Mouse (Mus musculus): ENCODE results near the gene 4933405L10Rik. TPM values are rescaled to one million over a fixed set of nuclear protein-coding genes. Genes with fewer than 3 reads are reported as not detected.

4933405L10Rik gene
- total and polyA plus RNA-seq, 3 experiments = 0.25 TPM; not detected in 2

- H3K9ac ChIP-seq (ENCODE audit: insufficient read depth, low read depth) = no peak overlapping the region
- no peaks in the 10 kb centered on the region for H3K27me3 ChIP-seq (replicated peaks)
- TF ChIP-seq RAD21 (IDR thresholded peaks at IDR 0.05; ENCODE audit: low read depth, low read length) (no peak), ZKSCAN1 (IDR thresholded peaks at IDR 0.05; ENCODE audit: borderline replicate concordance, low read depth, low read length) (no peak), MAX (IDR thresholded peaks at IDR 0.05; ENCODE audit: low read length) (no peak), TCF12 (IDR thresholded peaks at IDR 0.05; ENCODE audit: low read depth, low read length) (no peak), EP300 (IDR thresholded peaks at IDR 0.05; ENCODE audit: low read length) (no peak), MXI1 (IDR thresholded peaks at IDR 0.05; ENCODE audit: low read depth, low read length) (no peak), ZNF384 (IDR thresholded peaks at IDR 0.05; ENCODE audit: low read depth, low read length) (no peak), USF2 (conservative IDR thresholded peaks at IDR 0.05; ENCODE audit: low read depth, low read length) (no peak), CHD2 (IDR thresholded peaks at IDR 0.05; ENCODE audit: low read length) (no peak), KAT2A (IDR thresholded peaks at IDR 0.05; ENCODE audit: insufficient replicate concordance, low read length) (no peak), JUN (IDR thresholded peaks at IDR 0.05; ENCODE audit: insufficient read depth, low read depth, low read length) (no peak), TBP (conservative IDR thresholded peaks at IDR 0.05; ENCODE audit: low read depth, low read length) (no peak), UBTF (IDR thresholded peaks at IDR 0.05; ENCODE audit: low read depth, low read length) (no peak), POLR2AphosphoS2 (IDR thresholded peaks at IDR 0.05; ENCODE audit: low read depth, low read length) (no peak), ZMIZ1 (IDR thresholded peaks at IDR 0.05; ENCODE audit: low read depth, low read length) (no peak), USF1 (IDR thresholded peaks at IDR 0.05; ENCODE audit: low read depth, low read length) (no peak), ETS1 (conservative IDR thresholded peaks at IDR 0.05; ENCODE audit: low read depth, low read length) (no peak), ELF1 (IDR thresholded peaks at IDR 0.05; ENCODE audit: low read depth, low read length) (no peak), ZC3H11A (IDR thresholded peaks at IDR 0.05; ENCODE audit: low read depth, low read length) (no peak)
- peaks cover 0 to 2% of the 10 kb centered on the region in 2 experiments for H3K36me3 ChIP-seq (replicated peaks in 1 of 2; ENCODE audit: control insufficient read depth in 1 of 2, insufficient read depth in 1 of 2, low read length in 1 of 2)
- no peak overlapping the region for H3K4me2 ChIP-seq (ENCODE audit: insufficient read depth, low read depth, poor library complexity, severe bottlenecking)
- H3K4me3 ChIP-seq (replicated peaks in 1 of 3; ENCODE audit: low read depth in 2 of 3, low read length in 2 of 3, poor library complexity in 1 of 3) = no peak overlapping the region
- no peaks in the 10 kb centered on the region for H3K79me2 ChIP-seq (replicated peaks; ENCODE audit: control insufficient read depth, extremely low read depth, insufficient read depth, poor library complexity, severe bottlenecking)
- no peak overlapping the region for H3K27ac ChIP-seq (ENCODE audit: insufficient read depth, low read depth)
- H3K4me1 ChIP-seq (ENCODE audit: control insufficient read depth in 1 of 2, insufficient read depth in 2 of 2) = peaks cover 2 to 7% of the 10 kb centered on the region in 2 experiments; a peak in 3 of 4 replicates
- DNase-seq (ENCODE audit: extremely low read depth) = no peak
- dilution Hi-C loops (cut with MboI; ENCODE audit: extremely low pct_ligation_motif_present, extremely low pct_unique_long_range_greater_than_20kb, low sequenced_read_pairs) = no loop called here
- no peaks in the 10 kb centered on the region for H3K9me3 ChIP-seq (replicated peaks; ENCODE audit: low read length)
- in situ Hi-C loops (cut with MboI; ENCODE audit: low pct_ligation_motif_present, low pct_unique_long_range_greater_than_20kb, low sequenced_read_pairs) = no loop called here
These were observed 46.5 kb downstream of the 4933405L10Rik start for GRCm38 (mm10) chr8:105753916-105754315.

- Histone ChIP-seq H3K4me3 (replicated peaks in 1 of 3; ENCODE audit: low read depth in 2 of 3, low read length in 2 of 3, poor library complexity in 1 of 3) (no peak overlapping the region), H3K27ac (ENCODE audit: insufficient read depth, low read depth) (no peak overlapping the region), H3K4me1 (ENCODE audit: control insufficient read depth in 1 of 2, insufficient read depth in 2 of 2) (peaks cover 2 to 13% of the 10 kb centered on the region in 2 experiments; a peak in 3 of 4 replicates), H3K9ac (ENCODE audit: insufficient read depth, low read depth) (no peak overlapping the region), H3K79me2 (replicated peaks; ENCODE audit: control insufficient read depth, extremely low read depth, insufficient read depth, poor library complexity, severe bottlenecking) (no peaks in the 10 kb centered on the region), H3K36me3 (replicated peaks in 1 of 2; ENCODE audit: control insufficient read depth in 1 of 2, insufficient read depth in 1 of 2, low read length in 1 of 2) (peaks cover 0 to 2% of the 10 kb centered on the region in 2 experiments), H3K4me2 (ENCODE audit: insufficient read depth, low read depth, poor library complexity, severe bottlenecking) (no peak overlapping the region), H3K9me3 (replicated peaks; ENCODE audit: low read length) (no peaks in the 10 kb centered on the region), H3K27me3 (replicated peaks) (no peaks in the 10 kb centered on the region)
- in situ Hi-C loops (cut with MboI; ENCODE audit: low pct_ligation_motif_present, low pct_unique_long_range_greater_than_20kb, low sequenced_read_pairs) (no loop called here), dilution Hi-C loops (cut with MboI; ENCODE audit: extremely low pct_ligation_motif_present, extremely low pct_unique_long_range_greater_than_20kb, low sequenced_read_pairs) (no loop called here)
- no peak for DNase-seq (ENCODE audit: extremely low read depth)
- TF ChIP-seq MAFK (IDR thresholded peaks at IDR 0.05; ENCODE audit: insufficient replicate concordance, low read length) = no peak
- no peak for TF ChIP-seq MEF2A (IDR thresholded peaks at IDR 0.05; ENCODE audit: borderline replicate concordance, low read depth, low read length)
- no peak for TF ChIP-seq ELF1 (IDR thresholded peaks at IDR 0.05; ENCODE audit: low read depth, low read length)
- no peak for TF ChIP-seq JUN (IDR thresholded peaks at IDR 0.05; ENCODE audit: insufficient read depth, low read depth, low read length)
- TF ChIP-seq ZNF384 (IDR thresholded peaks at IDR 0.05; ENCODE audit: low read depth, low read length) = no peak
- no peak for TF ChIP-seq POLR2AphosphoS2 (IDR thresholded peaks at IDR 0.05; ENCODE audit: low read depth, low read length)
- TF ChIP-seq MAX (IDR thresholded peaks at IDR 0.05; ENCODE audit: low read length) = no peak
- no peak for TF ChIP-seq TCF12 (IDR thresholded peaks at IDR 0.05; ENCODE audit: low read depth, low read length)
- TF ChIP-seq MAZ (IDR thresholded peaks at IDR 0.05; ENCODE audit: low read depth, low read length) = no peak
- no peak for TF ChIP-seq SIN3A (IDR thresholded peaks at IDR 0.05; ENCODE audit: low read length)
- TF ChIP-seq KAT2A (IDR thresholded peaks at IDR 0.05; ENCODE audit: insufficient replicate concordance, low read length) = no peak
- TF ChIP-seq HCFC1 (IDR thresholded peaks at IDR 0.05; ENCODE audit: low read depth, low read length) = no peak
- no peak for TF ChIP-seq POLR2A (IDR thresholded peaks at IDR 0.05; ENCODE audit: low read depth, low read length)
- no peak for TF ChIP-seq EP300 (IDR thresholded peaks at IDR 0.05; ENCODE audit: low read length)
- TF ChIP-seq JUND (conservative IDR thresholded peaks at IDR 0.05; ENCODE audit: low read depth, low read length) = no peak
- no peak for TF ChIP-seq TBP (conservative IDR thresholded peaks at IDR 0.05; ENCODE audit: low read depth, low read length)
These were observed 47.2 kb downstream of the 4933405L10Rik start for GRCm38 (mm10) chr8:105754688-105755087.

Data from CH12.LX (cell line).